In the genomic region with DNA sequence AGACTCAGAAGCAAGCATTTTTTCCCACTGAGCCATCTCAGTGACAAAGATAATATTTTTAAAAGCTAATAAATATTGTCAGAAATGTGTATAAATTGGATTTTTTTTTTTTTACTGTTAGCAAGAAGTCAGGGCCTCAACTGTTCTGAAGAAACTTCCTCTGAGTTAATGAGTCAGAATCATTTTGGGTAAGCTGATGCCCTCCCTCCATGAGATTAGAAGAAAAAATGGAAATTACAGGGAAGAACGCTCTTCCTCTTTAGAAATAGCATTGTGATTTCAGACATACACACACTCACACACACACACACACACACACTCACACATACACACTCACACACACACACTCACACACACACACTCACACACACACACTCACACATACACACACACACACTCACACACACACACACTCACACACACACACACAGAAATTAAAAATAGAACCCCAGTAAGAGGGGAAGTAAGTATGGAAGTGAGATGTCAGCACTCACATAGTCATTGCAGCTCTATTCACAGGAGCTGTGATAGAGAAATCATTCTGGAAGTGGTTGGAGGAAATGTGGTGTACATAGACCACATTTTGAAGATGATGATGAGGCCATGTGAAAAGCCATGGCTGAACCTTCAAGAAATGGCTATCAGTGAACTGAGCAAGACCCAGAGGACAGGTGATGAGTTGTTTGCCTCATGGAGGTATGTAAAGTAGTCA, we compare ENCODE assay signal across 28 mouse cellular contexts. TPM values are rescaled to one million over a fixed set of nuclear protein-coding genes. Genes with fewer than 3 reads are reported as not detected.
DNase-seq lines count a peak whose midpoint lies in the region; ATAC-seq and TF ChIP-seq lines count a peak whose summit lies in the region.
"Had no signal": no experiment of that assay in that cellular context is flagged by ENCODE, and none has a peak within 500 bp of the region (broad histone marks: within the 10 kb centered on the region; RNA-seq: fewer than 3 reads in every experiment).

No protein-coding gene starts in this region.

- ATAC-seq in liver, postnatal 0 days: 0 out of 2 replicates have a peak, but pooled peaks have one; percentile 29
- ATAC-seq in liver, embryonic 12.5 days: no peak
- ATAC-seq: forebrain, embryonic 16.5 days; hindbrain, postnatal 0 days; intestine, embryonic 15.5 days; midbrain, embryonic 13.5 days had no signal

- H3K4me1 ChIP-seq in liver, postnatal 0 days (ENCODE audit: insufficient read depth): no peaks in the 10 kb centered on the region
- peaks cover 6% of the 10 kb centered on the region for H3K4me1 ChIP-seq in liver, embryonic 12.5 days
- peaks cover 23% of the 10 kb centered on the region for H3K4me1 ChIP-seq in bone marrow macrophage, adult 2 months (ENCODE audit: control insufficient read depth, insufficient read depth, low read length)
- H3K4me1 ChIP-seq: embryonic facial prominence, embryonic 12.5 days; forebrain, embryonic 10.5 days; hindbrain, embryonic 12.5 days; intestine, embryonic 15.5 days; limb, embryonic 12.5 days; midbrain, embryonic 13.5 days; neural tube, embryonic 15.5 days had no signal

- H3K9me3 ChIP-seq in liver, postnatal 0 days (ENCODE audit: low read length): no peaks in the 10 kb centered on the region
- no peaks in the 10 kb centered on the region for H3K9me3 ChIP-seq in liver, embryonic 12.5 days (replicated peaks)
- H3K9me3 ChIP-seq: embryonic facial prominence, embryonic 12.5 days; forebrain, embryonic 10.5 days; hindbrain, embryonic 12.5 days; intestine, embryonic 15.5 days; limb, embryonic 12.5 days; liver, embryonic 13.5 days; midbrain, embryonic 13.5 days; neural tube, embryonic 15.5 days had no signal

- no peak overlapping the region for H3K4me3 ChIP-seq in liver, postnatal 0 days (ENCODE audit: low read depth, low read length)
- H3K4me3 ChIP-seq in liver, embryonic 12.5 days: no peak overlapping the region
- H3K4me3 ChIP-seq in bone marrow macrophage, adult 2 months (ENCODE audit: insufficient read depth, low read length): no peak overlapping the region; the same call in 1 of the 2 replicates
- H3K4me3 ChIP-seq in macrophage (ENCODE audit: inconsistent target): no peak overlapping the region
- H3K4me3 ChIP-seq: embryonic facial prominence, embryonic 12.5 days; forebrain, embryonic 10.5 days; gastrocnemius, adult 2 months; hindbrain, embryonic 12.5 days; intestine, embryonic 15.5 days; limb, embryonic 12.5 days; liver, embryonic 13.5 days; midbrain, embryonic 13.5 days; neural tube, embryonic 15.5 days had no signal

- no peak for TF ChIP-seq POLR2A in bone marrow macrophage, adult 2 months (IDR thresholded peaks at IDR 0.05; ENCODE audit: borderline replicate concordance, low read depth, low read length)

- TF ChIP-seq CTCF in liver, postnatal 0 days (IDR thresholded peaks at IDR 0.05; ENCODE audit: low read depth): no peak
- TF ChIP-seq CTCF in bone marrow macrophage, adult 2 months (IDR thresholded peaks at IDR 0.05; ENCODE audit: low read depth, low read length): no peak

- no peak overlapping the region for H3K9ac ChIP-seq in liver, postnatal 0 days (replicated peaks)
- no peak overlapping the region for H3K9ac ChIP-seq in liver, embryonic 12.5 days
- H3K9ac ChIP-seq: embryonic facial prominence, embryonic 12.5 days; hindbrain, embryonic 12.5 days; intestine, embryonic 15.5 days; limb, embryonic 12.5 days; liver, embryonic 13.5 days; midbrain, embryonic 13.5 days; neural tube, embryonic 15.5 days had no signal

- no peaks in the 10 kb centered on the region for H3K27me3 ChIP-seq in liver, postnatal 0 days (ENCODE audit: insufficient read depth, low read length)
- H3K27me3 ChIP-seq in liver, embryonic 12.5 days (replicated peaks): no peaks in the 10 kb centered on the region
- no peaks in the 10 kb centered on the region for H3K27me3 ChIP-seq in splenic B cell, adult 2 months (ENCODE audit: control insufficient read depth, insufficient read depth, low read length, poor library complexity, severe bottlenecking)
- H3K27me3 ChIP-seq: embryonic facial prominence, embryonic 12.5 days; hindbrain, embryonic 12.5 days; intestine, embryonic 15.5 days; limb, embryonic 12.5 days; liver, embryonic 13.5 days; midbrain, embryonic 13.5 days; neural tube, embryonic 15.5 days had no signal

- no peak overlapping the region for H3K4me2 ChIP-seq in liver, postnatal 0 days (ENCODE audit: low read depth, low read length)
- no peak overlapping the region for H3K4me2 ChIP-seq in liver, embryonic 12.5 days
- H3K4me2 ChIP-seq: embryonic facial prominence, embryonic 12.5 days; hindbrain, embryonic 12.5 days; intestine, embryonic 15.5 days; limb, embryonic 12.5 days; liver, embryonic 13.5 days; midbrain, embryonic 13.5 days; neural tube, embryonic 15.5 days had no signal

- peaks cover 37% of the 10 kb centered on the region for H3K79me2 ChIP-seq in macrophage (ENCODE audit: inconsistent target)

- 72% methylated on average over 1 of the region's 1 CpGs for WGBS in liver, postnatal 0 days (ENCODE audit: insufficient replicate concordance)
- WGBS in liver, embryonic 12.5 days (ENCODE audit: insufficient replicate concordance): 77% methylated on average over 1 of the region's 1 CpGs
- 11% methylated on average over 1 of the region's 1 CpGs for WGBS in macrophage (ENCODE audit: missing documents)

- TF ChIP-seq EP300 in liver, postnatal 0 days (IDR thresholded peaks at IDR 0.05; ENCODE audit: low read depth): no peak

- intact Hi-C loops in heart, postnatal 14 days (cut with DNase I): no loop called here

- no peaks in the 10 kb centered on the region for H3K36me3 ChIP-seq in liver, postnatal 0 days (replicated peaks; ENCODE audit: insufficient read depth, low read length)
- no peaks in the 10 kb centered on the region for H3K36me3 ChIP-seq in liver, embryonic 12.5 days
- no peaks in the 10 kb centered on the region for H3K36me3 ChIP-seq in macrophage (ENCODE audit: inconsistent target)
- H3K36me3 ChIP-seq in splenic B cell, adult 2 months (ENCODE audit: control insufficient read depth, insufficient read depth, low read length, poor library complexity, severe bottlenecking): no peaks in the 10 kb centered on the region
- H3K36me3 ChIP-seq: embryonic facial prominence, embryonic 12.5 days; forebrain, embryonic 10.5 days; hindbrain, embryonic 12.5 days; intestine, embryonic 15.5 days; limb, embryonic 12.5 days; liver, embryonic 13.5 days; midbrain, embryonic 13.5 days; neural tube, embryonic 15.5 days had no signal

- peak overlapping the region; percentile 57 for H3K27ac ChIP-seq in liver, postnatal 0 days (ENCODE audit: low read depth)
- H3K27ac ChIP-seq in liver, embryonic 12.5 days: no peak overlapping the region
- H3K27ac ChIP-seq in bone marrow macrophage, adult 2 months (ENCODE audit: insufficient read depth, low read depth, low read length): peak overlapping the region; percentile 96
- peak overlapping the region; percentile 93 for H3K27ac ChIP-seq in macrophage
- H3K27ac ChIP-seq: embryonic facial prominence, embryonic 12.5 days; forebrain, embryonic 10.5 days; gastrocnemius, adult 2 months; hindbrain, embryonic 12.5 days; hindbrain, postnatal 0 days; intestine, embryonic 15.5 days; kidney, postnatal 0 days; limb, embryonic 12.5 days; liver, embryonic 13.5 days; midbrain, embryonic 13.5 days; neural tube, embryonic 15.5 days had no signal

- no peak for DNase-seq in liver, postnatal 0 days
- peak; percentile 43 for DNase-seq in splenic B cell, adult 2 months (ENCODE audit: low read depth, low spot score)
- DNase-seq in heart, postnatal 14 days: no peak
- DNase-seq in layer of hippocampus, adult 9-11 months: no peak
- DNase-seq: adrenal gland, postnatal 14 days; cerebellum, adult 2 months; cerebellum, postnatal 25 days; gastrocnemius, adult 2 months; gastrocnemius, postnatal 36 days; kidney, adult 2 months; liver, embryonic 13.5 days; lung, adult 2 months; lung, postnatal 14 days; right cerebral cortex, postnatal 25 days had no signal

RNA-seq across cellular contexts. Expression of a gene that starts 0.9 kb away (rescaled TPM):
- 5.0 and 5.3 TPM in 2 replicates for polyA plus RNA-seq in liver, postnatal 0 days (2015; fragmentation: Nextera tagmentation; extraction: Ambion mirVana)
- 0.81 and 1.0 TPM in 2 replicates for polyA plus RNA-seq in liver, embryonic 12.5 days (2016; fragmentation: Nextera tagmentation; extraction: Ambion mirVana)
- 116 and 127 TPM in 2 replicates for polyA plus RNA-seq in bone marrow macrophage, adult 2 months (2012; ENCODE audit: insufficient read depth, insufficient read length, missing spikeins)
- total RNA-seq in macrophage (2018; cell fraction: chromatin; rRNA removed): 100 to 1,000 TPM in 22 of 26 experiments, 10 to 100 TPM in 2, 1 to 10 TPM in 2; 5.9 to 350 (median 185) TPM
- total RNA-seq in macrophage (2018; cell fraction: cytosol; rRNA removed): 100 to 1,000 TPM in 18 of 26 experiments, 10 to 100 TPM in 8; 78.5 to 181 (median 132) TPM
- 100 to 1,000 TPM in 21 of 26 experiments, 10 to 100 TPM in 5; 31.0 to 247 (median 159) TPM for total RNA-seq in macrophage (2018; cell fraction: nucleus; rRNA removed)
- 82.7 to 150 TPM (median 135 TPM) in 3 replicates for polyA plus RNA-seq in macrophage (2018)
- 1 to 10 TPM in 1 of 2 experiments, under 1 TPM in 1; 0.46 to 1.1 TPM for total RNA-seq in heart, postnatal 14 days (2021)

RNA-seq across cellular contexts. Expression of a gene that starts 55.3 kb away (rescaled TPM):
- 1.9 and 3.2 TPM in 2 replicates for polyA plus RNA-seq in liver, postnatal 0 days (2015; fragmentation: Nextera tagmentation; extraction: Ambion mirVana)
- polyA plus RNA-seq in liver, embryonic 12.5 days (2016; fragmentation: Nextera tagmentation; extraction: Ambion mirVana): 0.48 and 0.77 TPM in 2 replicates
- not detected in 2 replicates for polyA plus RNA-seq in bone marrow macrophage, adult 2 months (2012; ENCODE audit: insufficient read depth, insufficient read length, missing spikeins)
- 1 to 10 TPM in 2 of 26 experiments, under 1 TPM in 13, not detected in 11; 0.17 to 1.4 (median 0.41) TPM for total RNA-seq in macrophage (2018; cell fraction: chromatin; rRNA removed)
- total RNA-seq in macrophage (2018; cell fraction: cytosol; rRNA removed): under 1 TPM in 10 of 26 experiments, not detected in 16; 0.04 to 0.24 (median 0.09) TPM
- under 1 TPM in 11 of 26 experiments, not detected in 15; 0.20 to 0.66 (median 0.40) TPM for total RNA-seq in macrophage (2018; cell fraction: nucleus; rRNA removed)
- polyA plus RNA-seq in macrophage (2018): 0.06 to 0.16 TPM in 2 of 3 replicates, not detected in the other
- total RNA-seq in heart, postnatal 14 days (2021): 1 to 10 TPM; 1.9 to 2.0 TPM
- total RNA-seq: megakaryocyte-erythroid progenitor cell, adult 5-6 weeks had no signal

Comparison
In these comparisons a context has a peak if more than half of its experiments do, and no peak if none do; other contexts are left out.
1. RNA of a gene that starts 0.9 kb away (polyA plus RNA-seq): 82.7 to 150 TPM in macrophage and 116 to 127 TPM in bone marrow macrophage, adult 2 months; 5.0 to 5.3 TPM in liver, postnatal 0 days and 0.81 to 1.0 TPM in liver, embryonic 12.5 days; every median in the first group is over 10 times any median in the second.